Mouse (Mus musculus) kidney, postnatal 10 days (tissue): ENCODE results near the gene Fam213b.

Source experiments
- DNase-seq: peaks from one replicate; pipeline ENCODE4 v3.0.0; 2021; ENCODE audit warnings: mixed read lengths

Fam213b gene

GRCm38 (mm10) chr4:154873186-154873585 lies 25.7 kb downstream of the Fam213b start:
- DNase-seq: no peak

- peak; percentile 30 for DNase-seq
These were observed 27.1 kb downstream of the Fam213b start for GRCm38 (mm10) chr4:154871757-154872251.

DNA sequence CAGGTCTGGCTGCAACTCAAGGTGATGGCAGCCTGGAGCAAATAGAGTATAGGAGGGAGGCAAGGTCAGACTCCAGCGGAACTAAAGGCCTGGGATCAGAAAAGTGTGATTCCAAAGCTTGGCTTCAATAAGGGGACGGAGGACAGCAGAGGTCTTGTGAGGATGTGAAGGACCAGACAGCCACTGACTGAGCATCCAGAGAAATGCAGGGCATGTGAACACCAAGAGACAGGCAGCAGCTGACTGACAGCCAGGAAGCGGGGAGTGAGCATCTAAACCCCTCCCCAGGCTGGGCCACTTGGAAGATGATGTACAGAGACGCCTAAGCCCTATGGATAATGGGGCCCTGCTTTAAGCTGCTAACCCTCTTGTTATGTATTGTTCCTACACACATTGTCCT lies 28.2 kb downstream of the Fam213b start:
- DNase-seq: no peak

DNA sequence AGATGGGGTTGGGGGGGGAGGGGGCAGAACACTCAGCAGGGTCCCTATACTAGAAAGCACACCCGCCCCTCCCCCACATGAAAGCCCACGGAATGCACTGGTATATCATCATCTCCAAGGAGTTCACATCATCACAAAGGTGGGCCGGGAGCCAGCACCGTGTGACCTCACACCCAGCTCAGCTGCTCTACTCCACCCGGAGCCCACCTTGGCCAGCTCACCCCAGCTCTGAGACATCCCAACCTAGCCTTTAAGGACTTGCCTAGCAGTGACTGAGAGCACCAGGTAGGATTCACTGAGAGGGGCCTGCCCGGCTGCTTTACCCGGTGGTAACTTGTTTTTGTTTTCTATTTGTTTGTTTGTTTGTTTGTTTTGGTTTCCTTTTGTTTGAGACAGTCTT lies 29.5 kb downstream of the Fam213b start, which contains the start of gene Mmel1:
Mmel1 (plus strand) TSS at position 146 of the 400 bp plus-strand sequence.
- no peak for DNase-seq

- no peak for DNase-seq
These were observed 31.7 kb downstream of the Fam213b start for GRCm38 (mm10) chr4:154867257-154867656.

GRCm38 (mm10) chr4:154866391-154866790 lies 32.5 kb downstream of the Fam213b start:
- DNase-seq: no peak

GRCm38 (mm10) chr4:154864961-154865760 lies 33.8 kb downstream of the Fam213b start:
- DNase-seq: no peak

GRCm38 (mm10) chr4:154864271-154864771 lies 34.6 kb downstream of the Fam213b start:
- peak; percentile 97 for DNase-seq

DNA sequence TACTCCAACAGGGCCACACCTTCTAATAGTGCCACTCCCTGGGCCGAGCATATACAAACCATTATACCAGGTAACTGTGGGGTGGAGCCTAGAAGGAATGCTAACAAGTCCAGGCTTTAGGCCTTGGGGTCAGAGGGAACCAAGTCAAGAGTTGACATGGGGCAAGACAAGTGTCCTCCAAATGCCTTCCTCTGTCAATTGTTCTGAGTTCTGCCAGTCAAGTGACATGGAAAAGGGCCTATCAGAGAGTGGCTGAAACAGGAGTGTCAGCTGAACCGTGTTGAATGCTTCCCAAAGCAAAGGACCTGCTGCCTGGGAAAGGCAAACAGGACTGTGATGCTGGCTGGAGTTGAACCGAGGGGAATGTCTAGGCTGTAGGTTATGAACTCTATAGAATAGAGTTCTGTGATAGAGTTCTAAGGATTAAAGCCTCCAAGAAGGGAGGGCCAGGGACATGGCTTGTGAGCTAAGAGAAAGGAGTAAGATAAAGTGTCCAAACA lies 35.4 kb downstream of the Fam213b start:
- DNase-seq: no peak

DNA sequence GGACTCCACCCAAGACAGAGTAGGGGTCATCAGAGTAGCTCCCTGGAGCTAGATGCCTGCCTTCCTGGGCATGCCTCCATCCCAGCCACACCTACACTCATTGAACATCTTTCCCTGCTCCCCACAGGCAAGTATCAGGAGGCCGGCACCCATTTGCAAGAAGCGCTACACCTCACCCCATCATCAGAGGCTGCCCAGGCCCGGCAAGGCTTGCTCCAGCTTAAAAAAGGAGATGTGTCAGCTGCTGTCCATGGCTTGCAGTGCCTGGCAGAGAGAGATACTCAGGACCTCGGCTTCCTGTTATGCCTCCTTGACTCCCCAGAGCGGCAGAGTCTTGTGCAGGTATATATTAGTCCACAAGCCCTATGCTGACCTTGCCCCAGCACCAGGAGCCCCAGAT lies 37.0 kb downstream of the Fam213b start:
- DNase-seq: no peak

DNA sequence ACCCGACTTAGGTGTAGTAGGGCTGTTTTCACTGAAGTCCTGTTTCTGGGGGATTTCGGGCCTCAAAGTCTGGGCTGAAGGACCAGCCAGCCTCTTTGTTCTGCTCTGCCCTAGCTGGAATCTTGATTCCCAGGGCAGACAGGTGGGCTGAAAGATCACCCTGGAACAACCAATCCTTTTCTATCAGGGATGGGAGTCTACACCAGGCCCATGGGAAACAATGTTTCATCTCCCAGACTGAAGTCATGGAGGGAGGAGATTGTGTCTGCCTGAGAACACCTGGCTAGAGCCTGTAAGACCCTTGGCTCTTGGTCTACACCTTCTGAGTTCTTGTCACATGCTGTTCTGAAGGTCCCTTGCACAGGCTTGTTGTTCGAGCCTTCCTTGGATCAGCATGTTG lies 40.3 kb downstream of the Fam213b start:
- DNase-seq: no peak

- DNase-seq: no peak
These were observed 41.3 kb downstream of the Fam213b start for GRCm38 (mm10) chr4:154857366-154858240.

DNA sequence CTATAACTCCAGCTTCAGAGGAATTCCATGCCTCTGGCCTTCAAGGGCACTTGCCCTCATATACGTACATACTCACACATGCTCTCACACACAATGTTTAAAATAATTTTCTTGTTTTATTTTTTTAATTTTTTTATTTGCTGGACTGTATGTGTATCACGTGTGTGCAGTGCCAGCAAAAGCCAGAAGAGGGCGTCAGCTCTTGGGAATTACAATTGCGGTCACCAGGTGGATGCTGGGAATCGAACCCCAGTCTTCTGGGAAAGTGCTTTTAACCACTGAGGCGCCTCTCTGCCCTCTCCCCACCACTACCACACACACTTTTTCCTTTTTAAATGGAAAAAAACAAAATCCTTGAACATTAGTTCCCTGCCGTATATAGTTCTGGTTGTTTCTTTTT lies 42.1 kb downstream of the Fam213b start:
- DNase-seq: no peak

GRCm38 (mm10) chr4:154856480-154856837 lies 42.5 kb downstream of the Fam213b start:
- no peak for DNase-seq

GRCm38 (mm10) chr4:154855721-154856479 lies 43.0 kb downstream of the Fam213b start:
- DNase-seq: peak; percentile 83

- no peak for DNase-seq
These were observed 44.1 kb downstream of the Fam213b start for GRCm38 (mm10) chr4:154854676-154855345.

GRCm38 (mm10) chr4:154853881-154854280 lies 45.1 kb downstream of the Fam213b start:
- no peak for DNase-seq

- DNase-seq: no peak
These were observed 46.2 kb downstream of the Fam213b start for GRCm38 (mm10) chr4:154852696-154853095.
